Mouse (Mus musculus) liver, embryonic 13.5 days (tissue): ENCODE data around the gene Ece1. TPM values are rescaled to one million over a fixed set of nuclear protein-coding genes. Genes with fewer than 3 reads are reported as not detected.
A peak's percentile ranks its signal among the peaks of the same experiment; 100 is the strongest.

ENCODE experiments used
- ATAC-seq: fragments of 200-750 bp; cut with Nextera tagmentation; 2 replicates; pipeline ENCODE4 v1.8.0; 2017; ENCODE audit warnings: low read depth, mild to moderate bottlenecking, moderate number of reproducible peaks, moderate library complexity
- DNase-seq: peaks from one replicate; pipeline ENCODE4 v3.0.0; 2022
- H3K27ac ChIP-seq: fragments of 300-500 bp; sonication (generic); 2 replicates; pipeline ENCODE4 v1.5.1; 2015; ENCODE audit warnings: moderate library complexity, mild to moderate bottlenecking, inconsistent platforms
- H3K27me3 ChIP-seq: fragments of 300-500 bp; sonication (generic); 2 replicates; pipeline ENCODE4 v1.6.1; 2015; ENCODE audit warnings: mild to moderate bottlenecking, inconsistent platforms
- H3K36me3 ChIP-seq: fragments of 300-500 bp; sonication (generic); 2 replicates; pipeline ENCODE4 v1.6.1; 2015; ENCODE audit warnings: mild to moderate bottlenecking, inconsistent platforms
- H3K4me1 ChIP-seq: fragments of 300-500 bp; sonication (generic); replicated peaks from 2 replicates; pipeline ENCODE4 v1.6.1; 2015; ENCODE audit warnings: inconsistent platforms
- H3K4me2 ChIP-seq: fragments of 300-500 bp; sonication (generic); 2 replicates; pipeline ENCODE4 v1.6.1; 2015; ENCODE audit warnings: inconsistent platforms, mild to moderate bottlenecking, moderate library complexity
- H3K4me3 ChIP-seq: fragments of 300-500 bp; sonication (generic); replicated peaks from 2 replicates; pipeline ENCODE4 v1.5.1; 2015; ENCODE audit warnings: mild to moderate bottlenecking, inconsistent platforms
- H3K9ac ChIP-seq: fragments of 300-500 bp; sonication (generic); 2 replicates; pipeline ENCODE4 v1.6.1; 2015; ENCODE audit warnings: mild to moderate bottlenecking, inconsistent platforms
- H3K9me3 ChIP-seq: fragments of 300-500 bp; sonication (generic); replicated peaks from 2 replicates; pipeline ENCODE4 v1.6.1; 2016; ENCODE audit warnings: inconsistent platforms
- WGBS: fragments of 180-500 bp; shearing (Covaris S2); methylation state at CpG from one replicate; pipeline ENCODE4 v1.1.7; 2015; ENCODE audit not compliant: insufficient replicate concordance; 5-methylcytosine and 5-hydroxymethylcytosine counted together
- polyA plus RNA-seq: library from polyadenylated mRNA; unstranded; fragments of >200 nt; fragmentation: Nextera tagmentation; extraction: Ambion mirVana; gene quantifications from 2 replicates; pipeline ENCODE4 v1.2.1, GENCODE M21; 2015

Gene Ece1
- polyA plus RNA-seq, 1 experiment from 2014 or later: 12.3 TPM

DNA sequence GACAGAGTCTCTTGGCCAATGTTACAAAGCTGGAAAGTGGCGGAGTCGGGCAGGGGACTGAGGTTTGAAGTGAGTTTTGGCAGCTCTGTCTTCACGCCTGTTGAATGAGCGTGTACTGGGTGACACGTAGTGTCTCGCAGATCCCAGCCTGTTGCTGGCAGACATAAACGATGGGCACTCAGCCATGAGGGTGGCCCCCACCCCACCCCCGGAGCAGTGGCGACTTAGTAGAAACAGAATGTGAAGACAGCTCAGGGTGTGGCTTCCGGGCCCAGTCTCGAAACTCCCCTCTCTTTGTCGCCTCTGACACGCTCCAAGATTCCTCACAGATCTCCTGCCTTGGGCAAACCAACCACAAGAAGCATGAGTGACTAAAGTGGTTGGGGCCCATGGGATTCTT, 45.9 kb downstream of the Ece1 start:
- Histone ChIP-seq H3K27ac (no peak overlapping the region), H3K36me3 (no peaks in the 10 kb centered on the region), H3K9ac (no peak overlapping the region), H3K27me3 (no peaks in the 10 kb centered on the region), H3K9me3 (no peaks in the 10 kb centered on the region), H3K4me3 (no peak overlapping the region), H3K4me1 (peaks cover 12% of the 10 kb centered on the region), H3K4me2 (no peak overlapping the region)
- ATAC-seq: no peak
- DNase-seq: no peak
- WGBS: 74% methylated on average over 13 of the region's 13 CpGs

DNA sequence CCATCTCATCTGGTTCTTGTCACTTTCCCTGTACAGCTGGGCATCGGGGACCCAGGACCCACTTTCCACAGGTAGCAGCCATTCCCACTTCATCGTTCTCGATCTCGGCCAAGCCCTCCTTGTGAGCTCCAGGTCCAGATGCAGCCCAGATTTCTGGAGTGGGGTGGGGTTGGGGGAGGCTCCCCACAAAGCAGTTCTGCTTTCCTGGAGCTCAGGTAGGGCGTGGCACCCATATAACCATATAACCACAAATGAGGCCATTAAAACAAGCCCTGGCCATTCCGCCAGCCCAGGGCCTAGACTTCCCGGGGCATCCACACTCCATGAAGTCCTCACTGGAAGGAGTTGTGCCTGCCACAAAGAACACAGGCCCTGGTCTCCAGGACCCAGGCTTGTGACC, 46.5 kb downstream of the Ece1 start:
- DNase-seq (no peak), ATAC-seq (no peak)
- Histone ChIP-seq H3K27me3 (no peaks in the 10 kb centered on the region), H3K36me3 (no peaks in the 10 kb centered on the region), H3K4me1 (peaks cover 17% of the 10 kb centered on the region), H3K27ac (no peak overlapping the region), H3K9ac (no peak overlapping the region), H3K4me3 (no peak overlapping the region), H3K4me2 (no peak overlapping the region), H3K9me3 (no peaks in the 10 kb centered on the region)
- WGBS: 69% methylated on average over 7 of the region's 7 CpGs

DNA sequence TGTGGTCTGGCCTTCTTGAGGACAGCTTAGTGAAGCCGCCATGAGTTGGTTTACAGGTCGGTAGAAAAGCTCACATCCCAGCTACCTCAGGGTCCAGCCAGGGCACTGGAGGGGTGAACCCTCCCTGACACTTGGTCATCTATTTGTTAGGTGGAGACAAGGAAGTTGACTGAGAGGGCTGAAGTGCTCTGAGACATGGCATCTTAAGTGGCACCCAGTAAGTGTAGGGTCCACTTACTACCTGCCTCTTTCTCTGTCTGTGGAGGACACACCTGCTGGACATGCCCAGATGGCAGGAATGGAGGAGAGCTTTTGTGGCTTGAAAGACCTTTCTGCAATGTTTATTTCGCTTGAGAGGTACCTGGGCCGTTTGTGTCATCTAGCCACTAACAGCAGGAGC, 46.9 kb downstream of the Ece1 start:
- Histone ChIP-seq H3K4me2 (no peak overlapping the region), H3K9me3 (no peaks in the 10 kb centered on the region), H3K4me3 (no peak overlapping the region), H3K4me1 (peaks cover 22% of the 10 kb centered on the region), H3K27me3 (no peaks in the 10 kb centered on the region), H3K36me3 (no peaks in the 10 kb centered on the region), H3K27ac (no peak overlapping the region), H3K9ac (no peak overlapping the region)
- no peak for ATAC-seq
- no peak for DNase-seq
- 64% methylated on average over 4 of the region's 4 CpGs for WGBS

DNA sequence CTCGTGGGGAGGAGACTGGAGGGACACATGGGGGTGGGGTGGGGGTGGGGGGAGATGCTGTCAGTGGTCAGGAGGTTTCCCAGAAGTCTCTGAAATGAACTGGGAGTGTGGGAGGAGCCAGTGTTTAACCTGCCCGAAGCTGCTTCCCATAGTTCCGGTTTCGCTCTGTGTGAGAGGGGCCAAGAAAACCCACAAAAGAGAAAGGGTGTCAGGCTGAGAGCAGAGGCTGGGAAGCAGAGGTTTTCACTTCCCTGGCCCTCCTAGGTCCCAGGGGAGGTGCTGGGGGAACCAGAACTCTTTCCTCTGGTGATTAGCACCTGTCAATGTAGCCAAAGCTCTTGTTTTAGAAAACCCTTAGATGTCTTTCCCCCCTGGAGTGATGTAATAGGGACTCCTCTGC, 47.4 kb downstream of the Ece1 start:
- peaks cover 27% of the 10 kb centered on the region for H3K4me1 ChIP-seq
- peaks cover 2% of the 10 kb centered on the region; the same call in 1 of the 2 replicates for H3K27me3 ChIP-seq
- H3K9ac ChIP-seq: no peak overlapping the region
- no peaks in the 10 kb centered on the region for H3K36me3 ChIP-seq
- no peak for ATAC-seq
- 22% methylated on average over 4 of the region's 4 CpGs for WGBS
- no peak overlapping the region for H3K4me2 ChIP-seq
- H3K9me3 ChIP-seq: no peaks in the 10 kb centered on the region
- DNase-seq: no peak
- H3K27ac ChIP-seq: no peak overlapping the region
- H3K4me3 ChIP-seq: no peak overlapping the region

GRCm38 (mm10) chr4:137910382-137911009, 48.5 kb downstream of the Ece1 start:
- peak; percentile 27 for DNase-seq
- Histone ChIP-seq H3K9ac (no peak overlapping the region), H3K27ac (no peak overlapping the region), H3K9me3 (no peaks in the 10 kb centered on the region), H3K27me3 (peaks cover 5% of the 10 kb centered on the region; the same call in 1 of the 2 replicates), H3K36me3 (no peaks in the 10 kb centered on the region), H3K4me1 (peaks cover 34% of the 10 kb centered on the region), H3K4me3 (no peak overlapping the region), H3K4me2 (no peak overlapping the region)
- WGBS: 72% methylated on average over 5 of the region's 5 CpGs
- no peak for ATAC-seq

DNA sequence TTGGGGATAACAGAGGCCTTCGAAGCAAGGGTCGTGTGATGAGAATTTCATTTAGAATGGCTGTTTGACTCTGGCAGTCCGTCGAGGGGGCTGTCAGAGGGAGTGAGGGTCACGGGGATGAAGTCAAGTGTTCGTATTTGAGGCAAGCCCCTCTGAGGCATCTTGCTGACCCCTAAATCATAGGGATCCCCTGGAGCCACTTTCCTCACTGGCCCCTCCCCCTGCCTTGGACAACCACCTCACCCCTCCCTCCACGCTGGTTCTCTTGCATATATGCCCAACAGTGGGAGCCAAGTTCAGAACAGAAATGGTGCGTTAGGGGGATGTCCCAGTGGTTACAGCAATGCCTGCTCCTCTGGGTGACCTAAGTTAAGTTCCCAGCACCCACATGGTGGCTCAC, 49.6 kb downstream of the Ece1 start:
- ATAC-seq (no peak), DNase-seq (no peak)
- no peaks in the 10 kb centered on the region for H3K9me3 ChIP-seq
- H3K4me3 ChIP-seq: no peak overlapping the region
- H3K9ac ChIP-seq: no peak overlapping the region
- H3K27me3 ChIP-seq: peaks cover 5% of the 10 kb centered on the region; the same call in 1 of the 2 replicates
- no peak overlapping the region for H3K4me2 ChIP-seq
- H3K36me3 ChIP-seq: no peaks in the 10 kb centered on the region
- 69% methylated on average over 8 of the region's 8 CpGs for WGBS
- peaks cover 41% of the 10 kb centered on the region for H3K4me1 ChIP-seq
- no peak overlapping the region for H3K27ac ChIP-seq

DNA sequence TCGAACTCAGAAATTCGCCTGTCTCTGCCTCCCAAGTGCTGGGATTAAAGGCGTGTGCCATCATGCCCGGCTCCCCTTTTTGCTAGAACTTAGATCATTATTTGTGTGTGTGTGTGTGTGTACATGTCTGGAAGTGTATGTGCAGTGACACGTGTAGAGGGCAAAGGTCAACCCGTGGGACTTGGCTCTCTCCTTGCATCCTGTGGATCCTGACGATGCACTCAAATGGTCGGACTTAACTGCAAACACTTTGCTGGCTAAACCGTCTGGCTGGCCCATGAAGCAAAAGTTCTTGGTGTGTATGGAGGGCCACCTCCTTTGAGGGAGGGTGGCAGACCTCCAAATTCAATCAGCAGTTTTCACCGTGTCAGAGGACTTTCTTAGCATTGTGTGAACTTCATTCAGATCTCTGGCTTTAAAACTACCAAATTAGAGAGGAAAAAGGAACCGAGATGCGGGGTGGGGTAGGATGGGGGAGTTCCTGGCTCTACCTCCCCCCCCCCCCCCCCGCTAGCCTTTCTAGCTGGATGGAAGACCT, 50.8 kb downstream of the Ece1 start:
- Histone ChIP-seq H3K27me3 (peaks cover 5% of the 10 kb centered on the region; the same call in 1 of the 2 replicates), H3K9ac (peak overlapping the region; percentile 61), H3K9me3 (no peaks in the 10 kb centered on the region), H3K4me1 (peaks cover 53% of the 10 kb centered on the region), H3K4me3 (peak overlapping the region; percentile 59), H3K4me2 (peak overlapping the region; percentile 86), H3K27ac (no peak overlapping the region), H3K36me3 (no peaks in the 10 kb centered on the region)
- no peak for ATAC-seq
- 40% methylated on average over 13 of the region's 13 CpGs for WGBS
- no peak for DNase-seq

DNA sequence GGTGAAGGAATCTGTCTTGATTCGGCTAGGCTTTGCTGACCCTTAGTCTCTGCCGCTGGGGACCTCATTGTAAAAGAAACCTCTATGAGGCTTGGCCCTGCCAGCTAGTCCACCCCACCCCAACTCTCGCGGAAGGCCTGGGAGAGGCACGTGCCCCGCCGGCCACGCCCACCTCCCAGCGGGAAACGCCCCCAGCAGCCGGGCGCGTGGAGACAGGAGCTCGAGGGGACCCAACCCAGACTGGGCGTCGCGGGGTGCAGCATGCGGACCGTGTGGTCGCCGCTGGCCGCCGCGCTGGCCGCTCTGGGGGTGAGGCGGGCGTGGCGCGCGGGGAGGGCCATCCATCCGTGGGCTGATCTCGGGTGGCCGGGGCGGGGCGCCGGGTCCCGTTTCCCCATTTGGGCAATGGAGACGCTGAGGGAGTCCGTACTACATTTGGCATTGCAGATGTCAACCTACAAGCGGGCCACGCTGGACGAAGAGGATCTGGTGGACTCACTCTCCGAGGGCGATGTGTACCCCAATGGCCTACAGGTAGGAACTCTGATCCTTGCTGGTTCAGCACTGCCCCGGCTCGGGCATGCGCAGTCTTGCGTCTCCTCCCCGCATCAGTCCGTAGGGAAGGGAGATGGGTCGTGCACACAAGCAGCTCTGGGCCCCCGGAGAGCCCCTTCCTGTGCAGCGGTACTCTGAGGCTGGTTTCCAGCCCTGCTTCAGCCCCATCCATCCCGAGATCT, 51.5 kb downstream of the Ece1 start:
- Histone ChIP-seq H3K4me1 (peaks cover 55% of the 10 kb centered on the region), H3K4me2 (peak overlapping the region; percentile 86), H3K36me3 (no peaks in the 10 kb centered on the region), H3K9ac (peak overlapping the region; percentile 61), H3K4me3 (peak overlapping the region; percentile 59), H3K27me3 (peaks cover 5% of the 10 kb centered on the region; the same call in 1 of the 2 replicates), H3K27ac (peak overlapping the region; percentile 13; the same call in 1 of the 2 replicates), H3K9me3 (no peaks in the 10 kb centered on the region)
- DNase-seq (peak; percentile 73), ATAC-seq (peak; percentile 88)
- WGBS: 2% methylated on average over 54 of the region's 54 CpGs

GRCm38 (mm10) chr4:137917591-137917990, 55.6 kb downstream of the Ece1 start:
- Histone ChIP-seq H3K27me3 (peaks cover 8% of the 10 kb centered on the region; the same call in 1 of the 2 replicates), H3K9ac (no peak overlapping the region), H3K9me3 (no peaks in the 10 kb centered on the region), H3K4me1 (peaks cover 70% of the 10 kb centered on the region), H3K4me3 (no peak overlapping the region), H3K4me2 (no peak overlapping the region), H3K36me3 (peaks cover 6% of the 10 kb centered on the region; the same call in 1 of the 2 replicates), H3K27ac (no peak overlapping the region)
- WGBS: 79% methylated on average over 6 of the region's 6 CpGs
- ATAC-seq (no peak), DNase-seq (no peak)

GRCm38 (mm10) chr4:137918559-137918958, 56.5 kb downstream of the Ece1 start:
- ATAC-seq: no peak
- no peak overlapping the region for H3K9ac ChIP-seq
- H3K4me3 ChIP-seq: no peak overlapping the region
- peaks cover 60% of the 10 kb centered on the region for H3K4me1 ChIP-seq
- no peaks in the 10 kb centered on the region for H3K9me3 ChIP-seq
- H3K27ac ChIP-seq: no peak overlapping the region
- no peak overlapping the region for H3K4me2 ChIP-seq
- no peak for DNase-seq
- peaks cover 8% of the 10 kb centered on the region; the same call in 1 of the 2 replicates for H3K27me3 ChIP-seq
- WGBS: 78% methylated on average over 9 of the region's 9 CpGs
- peaks cover 11% of the 10 kb centered on the region; the same call in 1 of the 2 replicates for H3K36me3 ChIP-seq

DNA sequence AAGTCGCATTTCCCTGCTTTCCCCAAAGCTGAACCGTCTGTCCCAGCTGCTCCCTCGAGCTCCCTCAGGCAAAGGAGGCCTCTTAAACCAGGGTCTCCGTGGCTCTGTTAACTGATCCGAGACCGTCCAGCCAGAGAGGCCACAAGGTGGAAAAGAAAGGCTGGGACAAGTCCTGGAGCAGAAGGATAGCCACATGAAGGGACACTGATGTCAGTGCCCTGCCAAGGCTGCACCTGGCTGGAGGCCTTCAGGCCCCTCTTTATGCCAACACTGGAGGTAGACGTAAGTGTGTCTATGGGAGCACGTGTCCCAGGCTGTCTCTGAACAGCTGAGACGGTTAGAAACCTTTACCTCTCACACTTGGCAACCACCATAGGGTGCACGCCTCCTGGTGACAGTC, 57.1 kb downstream of the Ece1 start:
- no peak for ATAC-seq
- no peak for DNase-seq

More for the DNA sequence above, 57.1 kb downstream of the Ece1 start:
- Histone ChIP-seq H3K27ac (peak overlapping the region; percentile 54), H3K4me2 (no peak overlapping the region), H3K9me3 (no peaks in the 10 kb centered on the region), H3K27me3 (peaks cover 8% of the 10 kb centered on the region; the same call in 1 of the 2 replicates), H3K36me3 (peaks cover 11% of the 10 kb centered on the region; the same call in 1 of the 2 replicates), H3K9ac (no peak overlapping the region), H3K4me1 (peaks cover 55% of the 10 kb centered on the region), H3K4me3 (no peak overlapping the region)
- WGBS: 74% methylated on average over 10 of the region's 10 CpGs
